Mouse (Mus musculus) right cerebral cortex, adult 2 months (tissue): ENCODE measurements around the gene Sdk1.

Experiments
- DNase-seq, 2 experiments: peaks; one replicate each; pipeline ENCODE4 v3.0.0; 2021 to 2022; ENCODE audit warnings: low spot score in 2 of 2

The Sdk1 gene

DNA sequence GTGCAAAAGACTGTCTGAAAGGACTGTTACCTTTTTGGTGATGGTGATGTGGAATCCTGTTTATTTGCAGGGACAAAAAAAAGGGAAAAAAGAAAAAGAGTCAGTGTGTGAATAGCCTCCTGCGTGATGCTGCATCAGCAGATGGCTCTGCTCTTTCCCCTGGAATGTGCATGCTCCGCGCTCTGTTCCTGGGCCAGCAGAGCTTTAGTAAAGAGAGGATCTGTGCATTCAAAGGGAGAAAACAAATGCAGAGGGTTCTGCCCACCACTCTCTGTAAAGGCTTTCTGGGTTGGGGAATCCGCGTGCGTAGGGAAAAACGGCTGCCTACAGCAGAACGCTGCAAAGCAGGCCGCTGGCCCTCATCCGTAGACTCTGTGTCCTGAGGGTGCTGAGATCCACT lies 644.7 kb downstream of the Sdk1 start:
- DNase-seq, result no peak

- DNase-seq, result no peak
Observed at GRCm38 (mm10) chr5:141889766-141890165, 648.5 kb downstream of the Sdk1 start.

GRCm38 (mm10) chr5:141896402-141896801 lies 655.1 kb downstream of the Sdk1 start:
- DNase-seq, result no peak

- no peak for DNase-seq
Observed at GRCm38 (mm10) chr5:141897481-141897880, 656.2 kb downstream of the Sdk1 start.

- DNase-seq, result no peak
Observed at GRCm38 (mm10) chr5:141899751-141900150, 658.5 kb downstream of the Sdk1 start.

- DNase-seq, result peak in 1 of 2 experiments; percentile 5
Observed at GRCm38 (mm10) chr5:141902544-141903250, 661.4 kb downstream of the Sdk1 start.

DNA sequence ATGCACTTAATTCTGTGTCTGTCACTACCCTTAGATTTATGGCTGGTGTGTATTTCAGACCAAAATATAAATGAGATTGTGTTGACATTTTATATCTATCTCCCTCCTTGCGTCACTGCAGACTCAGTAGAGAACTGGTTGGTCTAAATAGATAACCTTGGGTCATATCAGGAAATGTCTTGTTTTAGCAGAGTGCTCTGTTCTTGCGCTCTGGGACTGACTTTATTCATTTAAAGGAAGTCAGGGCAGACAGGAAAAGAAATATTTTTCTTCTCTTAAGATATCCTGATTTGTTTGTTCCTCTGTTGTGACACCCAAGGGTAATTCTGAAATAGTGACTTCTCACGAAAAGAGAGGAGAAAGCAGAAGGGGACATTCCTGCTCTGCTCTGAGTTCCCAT lies 669.2 kb downstream of the Sdk1 start:
- no peak for DNase-seq

DNA sequence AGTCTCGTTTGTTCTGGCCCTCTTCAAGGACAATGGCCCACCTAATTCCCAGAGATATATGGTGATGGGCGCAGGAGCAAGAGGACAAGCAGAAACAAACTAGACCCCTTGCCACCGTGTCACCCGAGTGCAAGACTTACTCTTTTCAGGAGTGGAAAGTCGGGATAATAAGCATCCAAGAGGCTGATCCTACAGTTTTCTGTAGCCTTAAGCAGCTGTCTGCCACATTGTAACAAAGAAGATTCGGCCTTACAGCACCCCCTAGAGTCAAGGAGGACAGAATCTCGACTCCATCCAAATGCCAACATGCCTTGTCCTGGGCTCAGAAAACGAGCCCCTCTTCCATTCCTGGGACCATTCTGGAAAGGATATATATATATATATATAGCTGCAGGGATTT lies 669.6 kb downstream of the Sdk1 start:
- no peak for DNase-seq

DNA sequence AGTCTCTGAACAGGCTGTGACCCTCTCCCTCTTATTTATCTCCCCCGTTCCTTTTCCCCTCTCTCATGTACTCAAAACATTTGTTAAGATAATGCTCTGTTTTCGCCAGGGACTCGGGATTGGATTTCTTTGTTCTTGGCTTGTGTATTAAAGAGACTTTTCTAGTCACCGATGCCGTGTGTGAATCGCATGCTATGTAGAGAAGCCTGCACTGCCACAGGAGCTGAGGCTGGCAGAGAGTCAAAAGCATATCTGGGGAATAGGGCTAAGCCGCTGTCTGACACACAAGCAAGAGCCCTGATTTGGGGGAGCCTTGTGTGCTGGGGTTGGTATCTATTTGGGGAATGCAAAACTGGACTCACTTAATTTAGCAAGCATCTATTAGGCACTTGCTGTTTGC lies 671.6 kb downstream of the Sdk1 start:
- DNase-seq, result no peak

DNA sequence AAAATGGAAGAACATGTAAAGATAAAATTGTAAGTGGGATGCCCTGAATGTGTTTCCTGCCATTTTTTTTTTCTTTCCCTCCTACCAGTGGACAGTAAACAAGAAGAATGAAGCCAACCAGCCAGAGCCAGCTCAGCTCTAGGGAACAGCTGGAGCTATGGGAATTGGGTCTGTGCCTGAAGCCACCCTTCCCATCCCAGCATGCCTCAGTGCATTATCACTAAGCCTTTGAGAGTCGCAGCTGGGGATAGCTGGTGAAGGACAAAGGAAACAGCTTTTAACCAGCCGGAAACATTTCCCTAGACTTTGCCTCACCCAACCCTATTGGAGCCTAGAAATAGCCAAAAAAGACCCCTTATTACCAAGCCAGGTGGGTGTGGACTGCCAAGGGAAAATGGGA lies 675.7 kb downstream of the Sdk1 start:
- DNase-seq, result no peak

- peak in 1 of 2 experiments; percentile 5 for DNase-seq
Observed at GRCm38 (mm10) chr5:141939000-141939399, 697.7 kb downstream of the Sdk1 start.

DNA sequence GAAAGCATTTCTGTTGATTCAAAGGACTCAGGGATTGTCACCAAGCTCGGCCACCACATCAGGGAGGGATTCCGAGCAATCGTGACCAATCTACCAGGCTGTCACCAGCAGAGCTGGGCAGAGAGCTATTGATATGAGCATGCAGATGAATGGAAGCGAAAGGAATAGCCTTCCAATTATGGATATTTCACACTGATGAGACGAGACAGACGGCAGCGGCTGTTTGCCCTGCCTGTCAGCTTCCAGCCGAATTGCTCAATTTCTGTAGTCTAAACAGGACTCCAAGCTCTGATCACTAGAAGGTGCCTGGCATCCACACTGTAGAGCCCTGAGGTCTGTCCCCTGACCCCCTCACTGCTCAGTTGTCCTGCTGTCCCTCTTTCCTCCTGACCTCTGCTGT lies 699.3 kb downstream of the Sdk1 start:
- no peak for DNase-seq

- DNase-seq, result no peak
Observed at GRCm38 (mm10) chr5:141950791-141951190, 709.5 kb downstream of the Sdk1 start.

- no peak for DNase-seq
Observed at GRCm38 (mm10) chr5:141952270-141952669, 711.0 kb downstream of the Sdk1 start.

DNA sequence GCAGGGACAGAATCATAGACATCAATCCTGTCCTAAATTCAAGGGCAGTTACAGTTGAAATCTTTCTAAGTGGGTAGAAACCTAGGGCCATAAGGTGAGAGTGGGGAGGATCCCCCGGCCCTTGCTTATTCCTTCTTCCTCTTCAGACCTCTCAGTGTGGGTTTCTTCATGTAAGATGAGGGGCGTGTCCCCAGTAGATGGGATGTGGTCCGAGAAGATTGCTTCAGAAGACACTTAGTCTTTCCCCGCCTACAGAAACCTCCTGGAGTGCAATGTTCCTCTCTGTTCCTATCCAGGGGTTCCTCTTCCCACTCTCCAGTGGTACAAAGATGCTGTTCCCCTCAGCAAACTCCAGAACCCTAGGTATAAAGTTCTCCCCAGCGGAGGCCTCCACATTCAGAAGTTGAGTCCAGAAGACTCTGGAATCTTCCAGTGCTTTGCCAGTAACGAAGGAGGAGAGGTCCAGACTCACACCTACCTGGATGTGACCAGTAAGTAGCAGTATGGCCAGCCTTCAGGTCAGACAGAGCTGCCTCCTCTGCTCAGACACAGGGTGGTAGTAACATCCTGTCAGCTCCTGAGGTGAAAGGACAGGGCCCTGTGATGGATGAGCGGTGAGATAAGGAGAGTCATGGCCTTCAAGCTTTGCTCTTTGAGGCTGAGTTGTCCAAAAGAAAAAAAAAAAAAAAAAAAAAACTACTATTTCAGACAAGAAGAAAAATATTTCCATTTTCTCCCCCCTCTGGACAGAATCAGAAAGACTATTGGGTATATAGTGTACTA lies 711.6 kb downstream of the Sdk1 start:
- no peak for DNase-seq

DNA sequence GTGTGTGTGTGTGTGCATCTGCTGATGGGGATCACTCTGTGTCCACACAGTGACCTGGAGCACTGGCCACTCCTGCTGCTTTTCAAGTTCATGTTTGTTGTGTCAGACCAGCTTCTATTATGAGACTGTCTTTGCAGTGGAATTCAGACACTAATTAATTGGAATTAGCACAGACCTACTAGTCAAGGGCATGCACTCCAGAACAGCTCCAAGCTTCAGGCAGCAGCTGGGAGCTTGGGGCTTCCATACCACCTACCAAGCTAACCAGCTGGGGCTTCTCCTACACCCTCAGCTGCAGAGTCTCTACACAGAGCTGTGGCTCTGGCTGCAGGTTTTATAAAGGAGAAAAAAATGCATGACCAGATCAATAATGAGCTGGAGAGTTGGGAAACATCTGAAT lies 729.8 kb downstream of the Sdk1 start:
- no peak for DNase-seq

- no peak for DNase-seq
Observed at GRCm38 (mm10) chr5:141979511-141979910, 738.2 kb downstream of the Sdk1 start.

- no peak for DNase-seq
Observed at GRCm38 (mm10) chr5:141980746-141981145, 739.5 kb downstream of the Sdk1 start.

DNA sequence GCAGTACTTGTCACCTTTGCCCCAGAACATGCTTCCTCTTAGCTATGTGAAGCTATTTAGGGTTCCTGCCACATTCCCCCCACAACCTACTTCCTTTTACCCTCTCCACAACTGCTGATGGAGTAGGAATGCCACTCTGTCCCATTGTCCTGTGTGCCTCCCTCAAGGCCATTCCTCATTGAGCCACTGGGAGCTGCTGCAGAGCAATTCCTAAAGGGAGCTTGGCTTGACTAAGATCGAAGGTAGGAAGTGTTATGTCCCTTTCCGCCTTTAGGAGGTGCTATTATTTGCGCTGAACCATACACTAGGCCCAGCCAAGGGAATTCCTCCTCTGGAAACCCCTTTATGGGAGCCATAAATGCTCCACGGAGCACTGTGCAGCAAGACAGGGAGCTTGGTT lies 743.0 kb downstream of the Sdk1 start:
- DNase-seq, result no peak

- DNase-seq, result peak; percentile 24 to 30
Observed at GRCm38 (mm10) chr5:141985003-141985402, 743.7 kb downstream of the Sdk1 start.

GRCm38 (mm10) chr5:141985551-141985950 lies 744.3 kb downstream of the Sdk1 start:
- no peak for DNase-seq

GRCm38 (mm10) chr5:141987287-141987799 lies 746.1 kb downstream of the Sdk1 start:
- DNase-seq, result no peak

DNA sequence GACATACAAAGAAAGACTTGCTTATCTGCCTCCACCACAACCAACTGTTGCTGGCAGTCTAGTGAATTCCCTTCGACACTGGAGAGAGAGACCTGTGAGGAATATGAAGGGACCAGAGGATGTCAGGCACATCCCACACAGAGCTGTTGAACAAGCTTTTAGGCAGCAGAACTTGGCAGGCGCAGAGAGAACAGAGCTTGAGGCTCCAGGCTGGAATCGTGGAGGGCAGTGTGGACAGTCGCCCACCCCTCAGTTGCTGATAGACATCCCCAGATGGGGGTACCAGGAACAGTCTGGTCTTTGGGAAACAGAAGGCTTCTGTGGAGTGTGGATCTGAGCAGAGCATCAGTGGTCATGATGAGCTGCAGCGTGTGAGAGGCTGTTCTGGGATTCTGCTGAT lies 747.4 kb downstream of the Sdk1 start:
- no peak for DNase-seq
